Mouse (Mus musculus): ENCODE results near the gene H2al1b. TPM values are rescaled to one million over a fixed set of nuclear protein-coding genes. Genes with fewer than 3 reads are reported as not detected.
"Not testable (repeated sequence)": the region's sequence is repeated elsewhere in the genome, so short reads cannot be mapped to it uniquely, and the experiment has no call there.

H2al1b gene
- polyA plus RNA-seq, 1 experiment from 2014 or later, result not detected

DNA sequence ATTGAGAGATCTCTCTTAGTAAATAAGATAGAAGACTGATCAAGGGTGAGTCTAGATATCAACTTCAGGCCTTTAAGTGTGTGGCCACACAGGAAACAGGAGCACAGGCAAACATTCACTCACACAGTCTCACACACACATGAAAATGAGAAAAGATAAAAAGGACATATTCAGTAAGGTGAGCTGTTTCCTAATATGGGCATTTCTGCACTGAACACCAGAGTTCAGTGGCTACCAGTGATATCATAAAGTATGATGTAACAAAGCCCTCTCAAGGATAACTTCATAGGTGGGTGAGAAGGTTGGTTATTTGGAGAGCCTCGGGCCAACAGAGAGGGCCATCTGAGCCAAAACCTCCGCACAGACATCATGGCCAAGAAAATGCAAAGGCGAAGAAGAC, 15.7 kb downstream of the H2al1b start, which contains the start of gene H2al1g:
TSS of gene H2al1g (plus strand) at position 301 of the 400 bp plus-strand sequence.
- not testable (repeated sequence) for H3K4me1 ChIP-seq (ENCODE audit: insufficient read depth); ATAC-seq (ENCODE audit: insufficient read depth)
- no CpG with 5 or more reads among the region's 3 CpGs for WGBS

GRCm38 (mm10) chrX:11321192-11321591, 19.0 kb downstream of the H2al1b start, which contains the start of gene H2al1h:
Gene H2al1h (plus strand): TSS chrX:11321492.
- H3K9me3 ChIP-seq (ENCODE audit: low read depth, low read length); H3K4me3 ChIP-seq (ENCODE audit: low read depth, low read length); H3K27me3 ChIP-seq (ENCODE audit: insufficient read depth, low read length); ATAC-seq (ENCODE audit: insufficient read depth); H3K36me3 ChIP-seq (ENCODE audit: insufficient read depth); H3K27ac ChIP-seq (ENCODE audit: low read depth); DNase-seq; H3K9ac ChIP-seq; H3K4me2 ChIP-seq; H3K4me1 ChIP-seq (ENCODE audit: insufficient read depth): not testable (repeated sequence)
- WGBS, result no CpG with 5 or more reads among the region's 6 CpGs

More for the DNA sequence above, 15.7 kb downstream of the H2al1b start, which contains the start of gene H2al1g:
- not testable (repeated sequence) for H3K4me2 ChIP-seq; H3K9ac ChIP-seq; H3K9me3 ChIP-seq (ENCODE audit: low read depth, low read length); H3K27ac ChIP-seq (ENCODE audit: low read depth); H3K4me3 ChIP-seq (ENCODE audit: low read depth, low read length); H3K36me3 ChIP-seq (ENCODE audit: insufficient read depth); H3K27me3 ChIP-seq (ENCODE audit: insufficient read depth, low read length); DNase-seq

DNA sequence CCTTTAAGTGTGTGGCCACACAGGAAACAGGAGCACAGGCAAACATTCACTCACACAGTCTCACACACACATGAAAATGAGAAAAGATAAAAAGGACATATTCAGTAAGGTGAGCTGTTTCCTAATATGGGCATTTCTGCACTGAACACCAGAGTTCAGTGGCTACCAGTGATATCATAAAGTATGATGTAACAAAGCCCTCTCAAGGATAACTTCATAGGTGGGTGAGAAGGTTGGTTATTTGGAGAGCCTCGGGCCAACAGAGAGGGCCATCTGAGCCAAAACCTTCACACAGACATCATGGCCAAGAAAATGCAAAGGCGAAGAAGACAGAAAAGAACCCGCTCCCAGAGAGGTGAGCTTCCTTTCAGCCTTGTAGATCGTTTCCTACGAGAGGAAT, 22.1 kb downstream of the H2al1b start, which contains the start of gene H2al1i:
TSS of gene H2al1i (plus strand) at position 301 of the 400 bp plus-strand sequence.
- H3K36me3 ChIP-seq (ENCODE audit: insufficient read depth); H3K9me3 ChIP-seq (ENCODE audit: low read depth, low read length); H3K27me3 ChIP-seq (ENCODE audit: insufficient read depth, low read length); H3K9ac ChIP-seq; DNase-seq; H3K4me2 ChIP-seq; H3K27ac ChIP-seq (ENCODE audit: low read depth); ATAC-seq (ENCODE audit: insufficient read depth); H3K4me3 ChIP-seq (ENCODE audit: low read depth, low read length); H3K4me1 ChIP-seq (ENCODE audit: insufficient read depth): not testable (repeated sequence)
- WGBS, result 100% methylated on average over 2 of the region's 5 CpGs

- not testable (repeated sequence) for H3K9ac ChIP-seq; H3K36me3 ChIP-seq (ENCODE audit: insufficient read depth); H3K4me3 ChIP-seq (ENCODE audit: low read depth, low read length); ATAC-seq (ENCODE audit: insufficient read depth); H3K27me3 ChIP-seq (ENCODE audit: insufficient read depth, low read length); H3K4me2 ChIP-seq; H3K9me3 ChIP-seq (ENCODE audit: low read depth, low read length); H3K4me1 ChIP-seq (ENCODE audit: insufficient read depth); DNase-seq; H3K27ac ChIP-seq (ENCODE audit: low read depth)
- 89% methylated on average over 2 of the region's 2 CpGs for WGBS
These were observed 25.3 kb downstream of the H2al1b start, which contains the start of gene H2al1j for GRCm38 (mm10) chrX:11327522-11327921. Gene H2al1j (plus strand): TSS chrX:11327822.

- Histone ChIP-seq H3K4me2 (no peak overlapping the region), H3K4me1 (ENCODE audit: insufficient read depth) (no peaks in the 10 kb centered on the region), H3K36me3 (ENCODE audit: insufficient read depth) (no peaks in the 10 kb centered on the region), H3K9ac (no peak overlapping the region), H3K9me3 (ENCODE audit: low read depth, low read length) (no peaks in the 10 kb centered on the region), H3K4me3 (ENCODE audit: low read depth, low read length) (no peak overlapping the region), H3K27ac (ENCODE audit: low read depth) (no peak overlapping the region), H3K27me3 (ENCODE audit: insufficient read depth, low read length) (no peaks in the 10 kb centered on the region)
- WGBS, result 54% methylated on average over 9 of the region's 9 CpGs
- DNase-seq (peak; percentile 6), ATAC-seq (ENCODE audit: insufficient read depth) (no peak)
- TF ChIP-seq CTCF (IDR thresholded peaks at IDR 0.05; ENCODE audit: low read depth), result no peak
These were observed 43.5 kb downstream of the H2al1b start for GRCm38 (mm10) chrX:11345762-11346161.

DNA sequence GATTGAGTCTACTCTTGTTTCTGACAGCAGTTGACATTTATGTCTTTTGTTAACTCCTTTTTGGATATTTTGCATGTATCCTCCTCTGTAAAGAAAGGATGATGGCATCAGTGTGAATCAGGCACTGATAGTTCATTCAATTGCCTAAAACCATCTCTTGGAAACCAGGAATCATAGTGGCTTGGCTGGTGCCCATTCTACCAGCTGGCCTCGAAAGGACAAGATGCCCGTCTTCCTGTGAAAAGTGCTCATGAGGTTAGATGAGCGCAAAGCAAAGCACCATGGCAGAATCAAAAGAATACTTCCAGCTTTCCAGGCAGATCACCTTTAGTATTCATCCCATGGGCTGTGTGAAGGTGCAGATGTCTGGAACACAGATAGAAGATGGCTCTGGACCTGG, 44.5 kb downstream of the H2al1b start:
- no peak for TF ChIP-seq CTCF (IDR thresholded peaks at IDR 0.05; ENCODE audit: low read depth)
- Histone ChIP-seq H3K27me3 (ENCODE audit: insufficient read depth, low read length) (no peaks in the 10 kb centered on the region), H3K36me3 (ENCODE audit: insufficient read depth) (no peaks in the 10 kb centered on the region), H3K4me1 (ENCODE audit: insufficient read depth) (no peaks in the 10 kb centered on the region), H3K4me2 (no peak overlapping the region), H3K9me3 (ENCODE audit: low read depth, low read length) (no peaks in the 10 kb centered on the region), H3K4me3 (ENCODE audit: low read depth, low read length) (no peak overlapping the region), H3K9ac (no peak overlapping the region), H3K27ac (ENCODE audit: low read depth) (no peak overlapping the region)
- no peak for ATAC-seq (ENCODE audit: insufficient read depth)
- no peak for DNase-seq
- 85% methylated on average over 3 of the region's 3 CpGs for WGBS

Other genes with a start within 250 kb of the H2al1b start
- not detected in 2 replicates for gene H2al1a, start 3.2 kb upstream of the H2al1b start, polyA plus RNA-seq (2014; fragmentation: Nextera tagmentation; extraction: Ambion mirVana)
- not detected in 2 replicates for gene H2al1c, start 3.2 kb downstream of the H2al1b start, polyA plus RNA-seq (2014; fragmentation: Nextera tagmentation; extraction: Ambion mirVana)
- not detected in 2 replicates for gene H2al1d, start 6.4 kb downstream of the H2al1b start, polyA plus RNA-seq (2014; fragmentation: Nextera tagmentation; extraction: Ambion mirVana)
- not detected in 2 replicates for gene H2al1e, start 9.5 kb downstream of the H2al1b start, polyA plus RNA-seq (2014; fragmentation: Nextera tagmentation; extraction: Ambion mirVana)
- not detected in 2 replicates for gene H2al1f, start 12.7 kb downstream of the H2al1b start, polyA plus RNA-seq (2014; fragmentation: Nextera tagmentation; extraction: Ambion mirVana)
- not detected in 2 replicates for gene H2al1g, start 15.8 kb downstream of the H2al1b start, polyA plus RNA-seq (2014; fragmentation: Nextera tagmentation; extraction: Ambion mirVana)
- gene H2al1h, start 19.1 kb downstream of the H2al1b start, polyA plus RNA-seq (2014; fragmentation: Nextera tagmentation; extraction: Ambion mirVana), result not detected in 2 replicates
- gene H2al1i, start 22.2 kb downstream of the H2al1b start, polyA plus RNA-seq (2014; fragmentation: Nextera tagmentation; extraction: Ambion mirVana), result not detected in 2 replicates
- not detected in 2 replicates for gene H2al1j, start 25.4 kb downstream of the H2al1b start, polyA plus RNA-seq (2014; fragmentation: Nextera tagmentation; extraction: Ambion mirVana)